Mouse (Mus musculus) spleen, adult 10 weeks (tissue): Measurements from ENCODE around the gene Sun3. TPM values are rescaled to one million over a fixed set of nuclear protein-coding genes. Genes with fewer than 3 reads are reported as not detected.

Experiments
- polyA plus RNA-seq: library from polyadenylated mRNA; stranded (reverse); fragments of 350-450 nt; fragmentation: Illumina TruSeq; extraction: RNeasy Lipid Tissue Mini Kit (QIAGEN cat#74804); gene quantifications from one replicate; pipeline ENCODE4 v1.2.3, GENCODE M21; 2015; ENCODE audit warnings: low replicate concordance; ENCODE audit not compliant: insufficient read depth

Gene Sun3
- polyA plus RNA-seq = not detected

DNA sequence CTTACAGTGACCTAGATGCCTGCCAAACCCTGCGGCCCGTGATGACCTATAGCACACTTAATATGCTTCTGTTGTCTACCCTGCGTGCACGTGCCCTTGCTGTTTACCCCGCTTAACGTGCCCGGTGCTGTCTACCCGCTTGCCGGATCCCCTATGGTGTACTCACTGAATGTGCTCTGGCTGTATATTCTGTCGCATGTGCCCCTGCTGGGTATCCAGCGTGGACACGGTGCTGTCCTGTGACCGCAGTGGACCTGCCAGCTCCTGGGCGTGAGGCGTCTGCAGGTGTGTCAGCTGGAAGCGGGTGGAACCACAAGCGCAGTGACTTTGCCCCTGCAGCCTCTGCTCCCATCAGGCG lies at the start of gene Sun3:
Gene Sun3, minus strand, starts transcription at position 289 of the 358 bp plus-strand sequence.

DNA sequence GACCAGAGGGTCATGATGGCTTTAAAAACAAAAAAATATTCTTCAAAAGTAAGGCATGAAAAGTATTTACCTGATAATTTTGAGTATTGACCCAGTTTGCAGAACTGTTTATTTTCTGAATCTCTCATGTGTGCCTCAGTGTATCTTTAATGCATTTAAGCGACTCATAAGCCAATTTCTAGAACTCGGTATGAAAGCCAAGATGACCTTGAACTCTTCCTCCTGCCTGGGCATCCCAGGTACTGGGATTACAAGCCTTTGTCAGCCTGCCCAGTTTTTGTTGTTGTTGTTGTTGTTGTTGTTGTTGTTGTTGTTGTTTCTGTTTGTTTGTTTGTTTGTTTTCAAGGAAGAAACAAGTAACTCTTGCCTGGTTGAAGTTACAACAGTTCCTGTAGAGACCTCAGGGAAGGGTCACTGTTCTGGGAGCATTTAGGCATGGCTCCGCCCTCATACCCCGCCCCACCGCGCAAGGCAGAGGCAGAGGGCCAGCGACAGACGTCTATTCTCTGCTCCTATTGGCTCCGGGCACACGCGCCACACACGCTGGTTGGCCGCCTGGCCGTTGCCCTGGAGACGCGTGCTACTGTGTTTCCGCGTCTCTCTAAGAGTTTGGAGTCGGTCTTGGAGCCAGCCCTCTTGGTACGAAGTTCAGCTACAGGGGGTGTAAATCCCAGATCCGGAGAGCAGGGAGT lies 634 bp downstream of the Sun3 start, which contains the start of gene Gm11992:
Gene Gm11992, plus strand, starts transcription at position 584 of the 692 bp plus-strand sequence.

DNA sequence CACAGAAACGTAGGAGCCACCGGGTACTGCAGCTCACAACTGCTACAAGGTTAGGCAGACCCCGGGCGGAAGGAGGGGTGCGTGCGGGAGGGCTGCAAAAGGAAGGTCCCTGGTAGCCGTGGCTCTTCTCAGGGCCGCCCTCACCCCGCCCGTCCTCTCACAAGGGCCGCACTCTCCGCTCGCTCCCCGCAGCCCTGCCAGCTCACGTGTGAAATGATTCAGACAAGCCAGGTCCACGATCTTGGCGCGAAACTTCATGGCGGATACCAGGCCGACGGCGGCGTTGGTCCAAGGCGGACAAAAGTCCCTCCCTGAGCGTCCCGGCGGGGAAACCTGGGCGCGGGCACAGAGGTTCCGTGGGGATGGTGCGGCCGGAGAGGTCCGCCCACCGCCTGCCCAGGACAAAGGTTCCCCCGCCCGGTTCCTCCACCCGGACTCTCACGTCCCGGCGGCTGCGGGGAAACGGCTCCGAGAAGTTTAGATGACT lies 37.9 kb downstream of the Sun3 start, which contains the start of gene Hus1:
Gene Hus1, minus strand, starts transcription at position 339 of the 487 bp plus-strand sequence.

DNA sequence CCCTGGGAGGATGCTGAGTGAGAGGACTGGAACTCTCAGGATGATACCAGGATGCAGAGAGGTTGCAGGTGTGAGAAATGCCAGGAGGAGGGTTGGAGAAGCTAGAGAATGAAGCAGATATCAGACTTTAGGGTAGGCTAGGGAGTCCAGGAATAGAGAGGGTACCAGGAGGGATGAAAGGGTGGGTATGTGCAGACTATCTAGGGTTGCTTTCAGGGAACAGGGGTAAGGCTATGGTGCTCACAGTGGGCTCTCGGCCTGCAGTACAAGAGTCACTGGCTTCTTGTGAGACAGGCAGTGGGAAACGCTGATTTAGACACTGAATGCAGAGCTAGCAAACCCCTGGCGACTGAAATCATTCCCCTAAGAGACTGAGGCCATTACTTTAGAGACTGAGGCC lies 75.6 kb downstream of the Sun3 start, which contains the start of gene Pkd1l1:
Gene Pkd1l1, minus strand, starts transcription at position 101 of the 400 bp plus-strand sequence.

Other genes starting within 250 kb of the Sun3 start
- gene Pkd1l1, start 75.7 kb downstream of the Sun3 start, polyA plus RNA-seq = 0.06 TPM
- 17.5 TPM for gene Hus1, start 37.8 kb downstream of the Sun3 start, polyA plus RNA-seq
- not detected for gene Gm11992, start 397 bp downstream of the Sun3 start, polyA plus RNA-seq
- 3.5 TPM for gene Upp1, start 69.1 kb upstream of the Sun3 start, polyA plus RNA-seq
- 0.04 TPM for gene Abca13, start 143.0 kb upstream of the Sun3 start, polyA plus RNA-seq